Mouse (Mus musculus) spleen, postnatal 14 days (tissue): ENCODE data around the gene Mmaa.

Source experiments
- DNase-seq, 2 experiments: peaks; one replicate each; pipeline ENCODE4 v3.0.0; 2021 to 2022; ENCODE audit warnings: low spot score in 2 of 2

The Mmaa gene

DNA sequence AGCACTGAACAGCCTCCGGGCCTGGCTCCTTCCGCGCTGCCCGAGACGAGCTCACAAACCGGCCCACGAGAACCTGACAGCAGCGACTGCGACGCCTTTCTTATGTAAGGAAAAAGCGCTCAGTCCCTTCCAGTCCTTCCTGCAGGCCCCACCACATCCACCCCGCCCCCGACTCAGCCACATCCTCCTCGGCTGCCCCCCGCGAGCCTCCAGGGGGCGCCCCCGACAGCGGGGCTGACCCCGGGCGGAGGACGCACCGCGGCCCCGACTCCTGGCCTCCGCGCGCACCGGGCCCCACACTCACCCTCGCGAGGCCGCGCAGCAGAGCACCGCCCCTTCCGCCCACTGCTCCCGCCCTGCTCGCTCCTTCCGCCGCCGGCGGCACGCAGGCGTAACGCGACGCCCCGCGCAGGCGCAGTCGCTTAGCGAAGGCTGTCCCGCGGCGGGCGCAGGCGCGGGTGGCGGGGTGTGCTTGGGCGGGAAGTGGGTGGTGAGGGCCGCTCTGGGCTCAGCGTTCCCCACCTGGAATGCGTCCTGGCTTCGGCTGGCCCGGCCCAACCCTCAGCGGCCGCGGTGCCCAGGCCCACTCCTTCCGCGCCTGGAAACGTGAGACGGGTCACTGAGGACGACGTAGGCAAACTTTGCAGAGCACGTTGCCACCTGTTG is at the start of gene Mmaa:
Mmaa (minus strand) TSS at position 328 of the 666 bp plus-strand sequence.
- DNase-seq: peak; percentile 92 to 96

- no peak for DNase-seq
Observed at GRCm38 (mm10) chr8:79341236-79341635, 46.5 kb upstream of the Mmaa start.

- peak in 1 of 2 experiments; percentile 20 for DNase-seq
Observed at GRCm38 (mm10) chr8:79339555-79339954, 44.8 kb upstream of the Mmaa start.

- DNase-seq: no peak
Observed at GRCm38 (mm10) chr8:79338619-79339018, 43.9 kb upstream of the Mmaa start.

- no peak for DNase-seq
Observed at GRCm38 (mm10) chr8:79332109-79332900, 37.6 kb upstream of the Mmaa start.

- no peak for DNase-seq
Observed at GRCm38 (mm10) chr8:79331571-79331970, 36.8 kb upstream of the Mmaa start.

DNA sequence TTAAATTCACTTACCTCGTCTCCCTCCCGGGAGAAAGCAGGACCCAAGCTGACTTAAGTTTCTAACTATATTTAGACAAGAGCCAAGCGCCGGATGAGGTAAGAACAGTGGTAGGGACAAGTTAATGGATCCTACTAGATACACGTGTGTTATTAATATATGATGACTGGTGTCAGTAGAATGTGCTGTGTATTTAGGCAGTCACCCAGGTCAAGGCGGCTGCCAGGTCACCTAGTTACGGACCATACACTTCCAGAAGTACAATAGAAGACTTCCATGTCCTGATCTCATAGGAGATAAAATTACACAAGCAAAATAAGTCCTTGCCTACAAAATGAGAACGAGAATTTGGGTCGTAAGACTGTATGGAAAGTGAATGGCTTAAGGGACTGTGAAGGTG is 36.3 kb upstream of the Mmaa start:
- no peak for DNase-seq

GRCm38 (mm10) chr8:79329735-79330134 is 35.0 kb upstream of the Mmaa start:
- no peak for DNase-seq

DNA sequence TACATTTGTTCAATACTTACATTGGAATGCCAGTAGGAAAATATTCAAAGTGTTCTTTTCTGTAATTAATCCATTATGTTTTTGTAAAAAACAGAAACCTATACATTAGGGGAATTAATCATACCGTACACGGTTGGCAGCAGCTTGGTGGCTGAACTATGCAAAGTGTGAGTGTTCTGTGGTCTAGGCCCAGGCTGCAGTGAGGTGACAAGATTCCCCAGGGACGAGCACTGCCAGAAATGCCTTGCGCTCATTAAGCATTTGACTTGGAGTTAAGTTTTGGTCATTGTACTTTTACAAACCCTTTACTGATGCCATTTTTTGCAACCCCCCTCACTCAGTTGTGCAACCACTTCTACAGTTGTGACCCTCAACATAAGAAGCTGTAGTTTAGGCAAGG is 34.4 kb upstream of the Mmaa start:
- DNase-seq: no peak

DNA sequence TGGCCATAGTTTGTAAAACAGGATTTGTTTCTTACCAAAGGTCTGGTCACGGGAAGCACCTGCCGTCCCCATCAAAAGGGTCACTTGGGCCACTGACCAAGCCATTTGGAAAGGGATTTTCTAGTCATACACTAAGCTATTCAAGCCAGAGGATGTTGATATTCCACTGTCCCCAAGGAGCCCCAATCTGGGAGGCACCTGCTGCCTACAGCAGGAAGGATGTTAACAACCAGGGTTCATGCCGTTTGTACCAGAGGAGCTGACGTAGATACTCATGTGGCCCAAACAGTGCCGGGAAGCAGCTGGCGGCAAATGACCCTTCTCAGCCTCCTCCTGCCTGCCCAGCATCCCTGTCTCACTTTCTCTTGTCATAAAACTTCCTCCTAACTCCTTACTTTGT is 30.8 kb upstream of the Mmaa start:
- DNase-seq: no peak

- no peak for DNase-seq
Observed at GRCm38 (mm10) chr8:79324928-79325327, 30.2 kb upstream of the Mmaa start.

GRCm38 (mm10) chr8:79324036-79324435 is 29.3 kb upstream of the Mmaa start:
- DNase-seq: no peak

- no peak for DNase-seq
Observed at GRCm38 (mm10) chr8:79323121-79323520, 28.4 kb upstream of the Mmaa start.

GRCm38 (mm10) chr8:79310801-79311200 is 16.1 kb upstream of the Mmaa start:
- DNase-seq: no peak

GRCm38 (mm10) chr8:79305941-79306340 is 11.2 kb upstream of the Mmaa start:
- DNase-seq: no peak

GRCm38 (mm10) chr8:79301548-79301947 is 6.8 kb upstream of the Mmaa start:
- no peak for DNase-seq

DNA sequence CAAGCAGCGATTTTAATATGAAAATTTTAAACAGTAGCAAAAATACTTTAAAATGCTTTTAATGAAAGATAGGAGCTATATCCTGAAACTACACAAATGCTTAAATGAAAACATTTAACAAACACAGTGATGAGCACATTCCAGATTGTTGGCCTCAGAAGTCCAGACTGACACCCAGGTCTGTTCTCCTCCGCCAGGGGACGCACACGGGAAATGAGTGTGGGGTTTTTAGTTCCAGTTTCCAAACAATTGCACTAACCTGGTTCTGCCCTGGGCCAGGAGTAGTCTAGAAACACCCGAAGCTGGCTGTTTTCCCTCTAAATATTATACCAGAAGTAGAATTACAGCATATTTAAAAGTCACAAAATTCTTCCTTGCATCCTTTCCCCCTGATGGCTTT is 5.0 kb upstream of the Mmaa start:
- no peak for DNase-seq

DNA sequence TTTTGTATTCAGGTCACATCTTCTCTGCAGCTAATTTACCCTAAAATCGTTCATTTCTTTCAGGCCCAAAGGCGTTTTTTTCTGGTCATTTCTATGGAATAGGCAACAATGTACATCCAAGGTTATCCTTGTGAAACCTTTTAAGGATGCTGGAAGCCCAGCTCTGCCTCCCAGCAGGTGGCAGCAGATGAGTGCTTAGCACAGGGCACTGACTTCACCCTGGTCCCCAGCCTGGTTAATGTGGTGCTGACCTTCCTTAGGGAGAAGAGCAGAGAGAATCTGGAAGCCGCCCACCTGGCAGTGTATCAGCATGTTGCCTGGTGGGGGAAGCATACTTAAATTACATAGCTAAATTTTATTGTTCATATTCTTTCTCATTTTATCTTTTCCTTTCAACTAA is 3.0 kb upstream of the Mmaa start:
- peak in 1 of 2 experiments; percentile 34 for DNase-seq

DNA sequence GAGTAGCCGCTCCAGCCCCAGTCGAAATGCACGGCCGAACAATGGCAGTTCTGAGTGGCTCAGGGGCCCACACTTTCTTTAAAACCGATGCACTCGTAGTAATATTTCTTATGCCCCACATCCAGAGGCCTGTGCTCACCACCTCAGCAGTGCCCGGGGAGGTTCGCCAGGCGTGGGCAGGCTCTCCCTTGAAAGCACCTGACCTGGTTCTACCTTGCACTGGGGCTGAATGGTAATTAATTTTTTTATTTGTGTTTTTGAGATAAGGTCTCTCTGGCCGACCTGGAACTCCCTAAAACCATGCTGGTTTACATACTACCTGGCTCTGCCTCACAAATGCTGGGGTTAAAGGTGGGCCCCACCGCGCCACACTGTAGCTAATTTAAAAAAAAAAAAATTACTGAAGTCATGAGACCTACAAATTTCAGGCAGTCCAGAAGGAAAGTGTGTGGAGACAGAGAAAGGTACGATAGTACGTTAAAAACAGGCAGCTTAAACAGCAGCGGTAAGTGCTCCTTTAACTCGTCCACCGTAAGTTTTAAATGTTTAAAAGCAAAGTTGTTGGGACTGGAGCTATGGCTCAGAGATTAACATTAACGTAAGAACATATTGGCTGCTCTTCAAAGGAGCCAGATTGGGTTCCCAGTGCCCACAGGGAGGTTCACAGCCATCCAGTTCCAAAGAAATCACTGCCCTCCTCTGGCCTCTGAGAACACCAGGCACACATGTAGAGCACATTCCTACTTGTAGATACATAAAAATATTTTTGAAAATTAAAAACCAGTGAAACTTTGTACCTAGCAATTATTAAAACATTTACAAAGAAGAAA is 754 bp upstream of the Mmaa start:
- DNase-seq: no peak

DNA sequence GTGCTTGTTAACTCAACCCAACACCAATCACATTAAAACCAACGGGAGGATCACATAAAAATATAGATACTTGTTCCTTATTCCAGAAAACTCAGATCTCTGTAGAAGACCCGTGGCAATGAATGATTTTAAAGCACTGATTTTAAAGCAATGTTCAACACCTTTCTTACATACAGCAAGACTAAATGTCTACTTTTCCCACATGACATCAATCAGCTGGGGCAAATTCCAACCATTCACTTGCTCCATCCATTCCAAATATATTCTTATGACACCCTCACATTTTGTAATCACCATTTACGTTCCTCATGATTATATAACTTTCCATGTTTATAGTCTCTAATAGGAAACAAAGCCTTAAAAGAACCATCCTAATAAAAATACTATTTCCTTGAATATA is 896 bp downstream of the Mmaa start:
- no peak for DNase-seq

DNA sequence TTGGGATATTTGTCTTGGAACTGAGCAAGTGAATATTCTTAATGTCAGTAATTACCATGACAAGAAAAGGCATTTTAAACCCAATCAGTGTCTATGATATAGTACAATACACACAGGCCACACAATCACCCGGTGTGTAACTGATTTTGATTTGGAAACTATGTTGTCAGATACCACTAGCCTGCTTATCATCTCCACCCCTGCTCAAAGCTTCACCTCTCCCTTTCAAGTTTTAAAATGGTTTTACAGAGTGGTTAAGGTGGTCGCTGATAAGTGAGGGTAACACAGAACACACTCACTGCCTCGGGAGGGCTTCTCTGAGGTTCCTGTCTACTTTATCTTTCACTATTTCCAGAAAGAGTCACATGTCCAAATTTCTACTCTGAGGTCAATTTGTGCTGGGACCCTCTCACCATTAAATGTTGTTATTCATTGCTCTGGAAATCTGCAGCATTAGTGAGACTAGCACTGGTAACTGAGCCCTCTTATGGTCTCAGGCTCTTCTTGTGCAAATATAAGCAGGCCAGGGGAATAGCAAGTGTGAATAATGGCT is 1.9 kb downstream of the Mmaa start:
- DNase-seq: no peak

DNA sequence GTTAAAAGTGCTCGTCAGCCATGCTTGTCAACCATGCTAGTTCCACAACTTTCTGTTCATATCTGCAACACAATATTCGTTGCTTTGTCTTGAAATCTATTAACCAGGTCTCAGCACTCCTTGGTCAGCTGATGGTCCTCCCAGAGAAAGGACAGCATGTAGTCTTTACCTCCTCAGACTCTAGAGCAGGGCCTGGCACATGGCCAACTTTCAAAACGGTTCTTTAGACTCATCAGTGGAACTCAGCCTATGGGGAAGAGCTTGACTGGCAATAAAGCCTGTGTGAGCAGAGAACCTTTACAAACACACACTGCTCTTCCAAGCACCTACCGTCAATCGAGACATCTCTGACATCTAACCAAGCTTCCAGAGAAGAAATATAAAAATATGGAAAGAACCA is 5.1 kb downstream of the Mmaa start:
- DNase-seq: no peak
